Mouse (Mus musculus) embryonic stem cell, embryonic (primary cell): ENCODE measurements around the gene Gm9573.

Experiments used
- CTCF ChIA-PET, 4 experiments: fragments of 300-600 bp in 2 of 4; fragments of 350-600 bp in 2 of 4; sonication (Branson Sonifier 250); formaldehyde crosslinking; loops; one replicate each; lab custom pipeline; 2022; ENCODE audit warnings: inconsistent platforms in 2 of 4; lab: Charles Lee
- POLR2A ChIA-PET, 4 experiments: fragments of 300-600 bp in 2 of 4; fragments of 350-600 bp in 2 of 4; sonication (Branson Sonifier 250); formaldehyde crosslinking; loops; one replicate each; lab custom pipeline; 2022; ENCODE audit warnings: antibody characterized with exemption in 4 of 4, inconsistent platforms in 1 of 4; lab: Charles Lee

Gm9573 gene

DNA sequence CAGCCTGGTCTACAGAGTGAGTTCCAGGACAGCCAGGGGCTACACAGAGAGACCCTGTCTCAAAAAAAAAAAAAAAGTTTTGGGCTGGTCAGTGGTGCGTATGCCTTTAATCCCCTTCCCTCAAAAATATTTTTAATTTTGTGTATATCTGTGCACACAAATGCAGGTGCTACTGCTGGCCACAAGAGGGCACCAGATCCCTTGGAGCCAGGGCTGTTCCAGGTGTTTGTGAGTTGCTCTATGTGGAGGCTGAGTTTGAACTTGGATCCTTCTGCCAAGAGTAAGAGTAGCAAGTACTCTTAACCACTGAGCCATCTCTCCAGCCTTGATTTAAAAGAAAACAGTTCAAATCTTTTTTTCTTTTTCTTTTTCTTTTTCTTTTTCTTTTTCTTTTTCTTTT, 43.5 kb downstream of the Gm9573 start:
- CTCF ChIA-PET: interaction anchor here in 3 of 4 experiments (0.7 to 2.2 kb wide), 11 partner anchors 11 to 383 kb away, joined by 3 to 9 read pairs (median 5); no protein-coding TSS in a partner anchor

DNA sequence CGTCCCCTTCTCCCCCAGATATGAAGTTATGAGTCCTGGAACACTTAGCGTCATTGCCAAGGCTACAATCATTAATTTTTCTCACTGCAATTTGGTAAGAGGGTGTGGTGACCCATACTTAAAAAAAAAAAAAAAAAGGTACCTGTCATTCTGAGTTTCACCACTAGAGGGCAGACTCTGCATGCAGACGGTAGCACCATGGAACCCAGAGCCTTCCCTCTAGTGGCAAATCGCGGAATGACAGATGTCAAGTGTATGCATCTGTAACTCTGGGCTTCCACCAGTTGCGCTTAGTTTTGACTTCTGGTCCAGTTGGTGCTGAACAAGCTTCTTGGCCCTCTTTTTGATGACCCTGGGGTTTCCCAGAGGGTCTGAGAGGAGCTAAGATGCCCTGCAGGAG, 48.2 kb downstream of the Gm9573 start:
- ChIA-PET POLR2A (interaction anchor here in 2 of 4 experiments (0.7 to 2.6 kb wide), 11 partner anchors 13 to 127 kb away, joined by 3 to 7 read pairs (median 6); partner anchors contain the start of genes Ddr1 (in 1 of the 2) and Sfta2 (in 1 of the 2)), CTCF (interaction anchor here (0.6 to 2.1 kb wide), 46 partner anchors 9 to 296 kb away, joined by 3 to 16 read pairs (median 4); partner anchors contain the start of gene Vars2 (in 1 of the 4))

More for the DNA sequence above, 43.5 kb downstream of the Gm9573 start:
- POLR2A ChIA-PET: no interaction called here

DNA sequence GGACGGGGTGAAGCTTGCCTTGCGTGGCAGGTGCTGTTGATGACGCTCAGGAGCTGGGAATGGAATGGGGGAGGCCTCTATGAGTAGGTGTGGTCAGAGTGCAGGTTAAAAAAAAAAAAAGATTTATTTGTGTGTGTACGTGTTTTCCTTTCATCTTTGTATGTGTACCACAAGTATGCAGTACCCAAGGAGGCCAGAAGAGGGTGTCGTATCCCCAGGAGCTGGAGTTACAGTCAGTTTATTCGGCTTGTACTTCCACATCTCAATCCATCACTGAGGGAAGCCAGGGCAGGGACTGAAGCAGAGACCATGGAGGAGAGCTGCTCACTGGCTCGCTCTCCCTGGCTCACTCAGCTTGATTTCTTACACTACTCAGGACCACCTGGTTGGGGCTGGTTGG, 55.0 kb downstream of the Gm9573 start:
- ChIA-PET POLR2A (interaction anchor here in 3 of 4 experiments (0.7 to 1.5 kb wide), 7 partner anchors 10 to 242 kb away, joined by 3 to 7 read pairs (median 4); no protein-coding TSS in a partner anchor), CTCF (interaction anchor here (0.5 to 4.0 kb wide), 20 partner anchors 8 to 168 kb away, joined by 3 to 19 read pairs (median 3); partner anchors contain the start of genes Cdsn (in 1 of the 4) and Sfta2 (in 1 of the 4))

DNA sequence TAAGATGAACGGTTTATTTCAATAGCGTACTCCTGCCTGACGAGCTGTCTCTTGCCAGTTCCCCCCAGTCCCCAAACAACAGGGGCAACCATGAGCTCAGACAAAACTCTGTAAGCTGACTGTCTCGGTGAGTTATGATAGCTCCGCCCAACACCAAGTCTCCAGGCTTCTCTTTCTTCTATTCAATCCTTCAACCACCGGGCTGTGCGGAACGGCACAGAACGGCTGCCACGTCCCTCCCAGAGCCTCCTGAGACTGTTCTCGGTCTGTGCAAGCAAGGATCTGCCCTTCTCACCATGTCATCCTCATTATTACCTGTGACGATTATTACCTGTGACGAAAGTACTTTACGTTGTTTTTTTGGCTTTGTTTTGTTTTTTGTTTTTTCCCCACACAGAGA, 55.6 kb downstream of the Gm9573 start:
- POLR2A ChIA-PET: interaction anchor here in 3 of 4 experiments (0.6 to 2.6 kb wide), 11 partner anchors 9 to 345 kb away, joined by 3 to 9 read pairs (median 4); partner anchors contain the start of gene Mrps18b (in 1 of the 3)
- CTCF ChIA-PET: interaction anchor here (0.6 to 4.0 kb wide), 20 partner anchors 12 to 167 kb away, joined by 3 to 19 read pairs (median 4); partner anchors contain the start of gene Cdsn (in 1 of the 4)

DNA sequence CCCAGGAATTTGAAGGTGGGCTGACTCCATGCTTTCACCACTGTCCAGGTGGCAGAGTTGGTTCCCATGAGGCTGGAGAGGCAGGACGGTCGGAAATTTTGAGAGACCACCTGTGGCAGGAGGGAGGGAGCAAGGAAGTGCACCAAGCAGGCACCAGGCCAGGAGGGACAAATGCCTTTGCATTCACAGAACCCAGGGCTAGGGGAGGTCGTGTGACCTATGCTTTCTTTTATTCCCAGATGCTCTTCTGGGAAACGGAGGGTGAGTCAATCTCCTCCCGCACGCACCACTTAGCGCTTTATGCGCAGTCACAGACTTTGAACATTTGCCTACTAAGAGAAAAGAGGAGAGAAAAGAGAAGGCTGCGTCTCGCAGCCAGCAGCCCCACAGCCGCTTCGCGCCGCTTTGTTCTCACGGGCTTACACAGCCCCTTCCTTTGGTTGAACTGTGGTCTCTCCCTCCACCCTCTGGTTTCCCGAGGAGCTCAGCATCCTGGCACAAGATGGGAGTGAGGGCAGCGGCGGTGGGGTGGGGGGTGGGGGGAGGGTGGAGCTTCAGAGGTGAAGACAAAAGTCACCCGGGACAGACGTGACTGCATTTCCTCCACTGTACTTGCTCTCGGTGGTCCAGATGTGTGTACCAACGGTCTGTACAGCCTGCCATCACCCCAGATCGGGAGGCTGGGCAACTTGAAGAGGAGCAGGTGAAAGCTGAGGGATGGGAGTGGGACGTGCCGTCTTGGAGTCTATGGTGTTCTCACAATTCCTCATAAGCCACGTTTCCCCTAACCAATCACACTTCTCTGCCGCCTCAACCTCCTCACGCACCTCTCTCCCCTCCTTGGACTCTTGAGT, 57.1 kb downstream of the Gm9573 start:
- POLR2A ChIA-PET: interaction anchor here in 3 of 4 experiments (0.6 to 2.6 kb wide), 16 partner anchors 11 to 195 kb away, joined by 3 to 8 read pairs (median 3); partner anchors contain the start of gene Psors1c2 (in 1 of the 3)
- CTCF ChIA-PET: interaction anchor here (0.6 to 4.0 kb wide), 25 partner anchors 9 to 254 kb away, joined by 3 to 19 read pairs (median 4); partner anchors contain the start of gene Flot1 (in 1 of the 4)
